Mouse (Mus musculus): Measurements from ENCODE around the gene Polr3gl.

Gene Polr3gl

DNA sequence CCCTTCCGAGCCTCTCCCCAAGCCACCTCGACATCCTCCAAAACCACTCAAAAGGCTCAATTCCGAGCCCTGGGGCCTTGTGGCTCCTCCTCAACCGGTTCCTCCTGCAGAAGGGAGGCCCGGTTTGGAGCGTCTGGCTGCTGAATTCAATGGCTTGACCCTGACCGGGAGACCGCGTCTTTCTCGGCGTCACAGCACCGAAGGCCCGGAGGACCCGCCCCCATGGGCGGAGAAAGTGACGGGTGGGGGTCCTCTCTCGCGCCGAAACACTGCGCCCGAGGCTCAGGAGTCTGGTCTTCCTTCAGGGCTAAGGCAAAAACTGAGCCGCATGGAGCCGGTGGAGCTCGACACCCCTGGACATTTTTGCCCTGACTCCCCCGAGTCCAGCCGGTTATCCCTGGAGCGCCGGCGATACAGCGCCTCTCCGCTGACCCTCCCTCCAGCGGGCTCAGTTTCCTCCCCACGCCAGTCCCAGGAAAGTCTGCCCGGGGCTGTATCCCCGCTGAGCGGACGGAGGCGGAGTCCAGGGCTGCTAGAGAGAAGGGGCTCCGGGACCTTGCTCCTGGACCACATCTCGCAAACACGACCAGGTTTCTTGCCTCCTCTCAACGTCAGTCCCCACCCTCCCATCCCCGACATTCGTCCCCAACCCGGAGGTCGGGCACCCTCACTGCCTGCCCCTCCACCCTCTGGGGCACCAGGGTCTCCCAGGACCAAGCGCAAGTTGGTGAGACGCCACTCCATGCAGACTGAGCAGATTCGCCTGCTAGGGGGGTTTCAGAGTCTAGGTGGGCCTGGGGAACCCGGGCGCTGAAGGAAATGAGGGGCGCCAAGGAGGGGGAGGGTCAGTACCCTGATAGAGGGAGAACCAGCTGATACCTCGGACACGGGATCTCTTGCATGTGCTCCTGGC is 4.4 kb upstream of the Polr3gl start:
- no peak for DNase-seq (ENCODE audit: low spot score in 2 of 2)

DNA sequence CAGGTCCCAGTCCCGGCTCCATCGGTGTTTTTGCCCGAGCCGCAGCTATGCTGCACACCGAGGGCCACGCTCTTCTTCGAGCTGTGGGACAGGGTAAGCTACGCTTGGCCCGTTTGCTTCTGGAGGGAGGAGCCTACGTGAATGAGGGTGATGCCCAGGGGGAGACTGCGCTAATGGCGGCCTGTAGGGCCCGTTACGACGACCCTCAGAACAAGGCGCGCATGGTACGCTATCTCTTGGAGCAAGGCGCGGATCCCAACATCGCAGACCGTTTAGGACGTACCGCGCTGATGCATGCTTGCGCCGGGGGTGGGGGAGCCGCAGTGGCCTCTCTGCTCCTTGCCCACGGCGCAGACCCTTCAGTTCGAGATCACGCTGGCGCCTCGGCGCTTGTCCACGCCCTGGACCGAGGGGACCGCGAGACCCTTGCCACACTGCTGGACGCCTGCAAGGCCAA is 3.5 kb upstream of the Polr3gl start:
- no peak for DNase-seq (ENCODE audit: low spot score in 2 of 2)

DNA sequence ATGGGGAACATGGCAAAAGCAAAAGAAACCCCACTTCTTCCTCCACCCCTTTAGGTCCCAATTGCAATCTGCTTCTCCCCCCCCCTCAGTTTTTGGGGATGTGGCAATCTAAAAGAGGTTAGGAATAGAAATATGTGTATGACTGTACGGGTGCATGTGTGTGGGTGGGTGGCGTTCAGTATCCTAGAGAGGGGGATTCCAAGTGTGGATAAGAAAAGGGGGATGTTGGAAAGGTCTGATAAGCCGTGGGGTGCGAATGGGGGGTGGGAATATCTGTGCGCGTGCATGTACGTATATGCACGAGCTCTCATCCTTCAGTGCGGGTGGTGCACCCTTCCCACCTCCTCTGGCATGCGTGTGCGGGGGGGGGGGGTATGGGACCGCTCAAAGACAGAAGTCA is 2.9 kb upstream of the Polr3gl start:
- no peak for DNase-seq (ENCODE audit: low spot score in 2 of 2)

DNA sequence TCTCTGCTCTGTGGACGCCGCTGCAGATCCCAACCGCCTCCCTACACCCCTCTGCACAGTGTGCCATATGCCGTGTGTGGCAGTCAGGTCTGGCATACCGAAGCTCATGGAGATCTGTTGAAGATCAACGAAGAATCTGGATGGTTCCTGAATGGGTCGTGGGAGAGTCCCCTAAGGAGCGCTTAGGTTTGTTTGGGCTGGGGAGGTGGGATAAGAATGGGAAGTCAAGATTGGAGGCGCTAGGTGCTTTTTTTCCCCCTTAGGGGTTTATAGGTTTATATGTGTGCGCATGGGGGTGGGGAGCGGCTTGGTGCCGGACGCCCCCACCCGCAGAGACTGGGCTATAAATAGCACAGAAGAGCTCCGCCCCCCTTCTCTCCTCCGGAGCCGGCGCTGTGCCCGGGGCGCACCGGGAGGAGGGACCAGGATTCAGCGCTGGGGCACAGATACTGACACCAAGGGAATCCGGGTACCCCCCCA is 2.3 kb upstream of the Polr3gl start, which contains the start of gene Ankrd34a:
Gene Ankrd34a (plus strand): TSS at position 409 of the 480 bp plus-strand sequence.
- DNase-seq (ENCODE audit: low spot score in 2 of 2), result no peak

DNA sequence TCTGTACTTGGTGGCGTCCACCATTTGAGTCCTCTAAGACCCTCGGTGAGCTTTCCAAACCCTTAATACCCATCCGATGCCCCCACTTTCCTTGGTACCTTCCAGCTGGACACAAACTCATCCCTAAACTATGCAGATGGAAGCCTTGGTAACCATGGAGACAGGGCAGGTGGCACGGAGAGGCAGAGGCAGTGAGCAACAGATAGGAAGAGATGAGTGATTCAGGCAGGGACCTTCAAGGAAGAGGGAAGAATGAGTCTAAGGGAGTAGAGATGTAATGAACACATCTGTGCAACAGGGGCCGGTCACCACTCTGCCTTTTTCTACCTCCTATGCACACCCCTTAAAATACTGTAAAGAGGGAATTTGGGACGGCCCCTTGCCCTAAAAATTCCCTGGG is 1.7 kb upstream of the Polr3gl start:
- no peak for DNase-seq (ENCODE audit: low spot score in 2 of 2)

DNA sequence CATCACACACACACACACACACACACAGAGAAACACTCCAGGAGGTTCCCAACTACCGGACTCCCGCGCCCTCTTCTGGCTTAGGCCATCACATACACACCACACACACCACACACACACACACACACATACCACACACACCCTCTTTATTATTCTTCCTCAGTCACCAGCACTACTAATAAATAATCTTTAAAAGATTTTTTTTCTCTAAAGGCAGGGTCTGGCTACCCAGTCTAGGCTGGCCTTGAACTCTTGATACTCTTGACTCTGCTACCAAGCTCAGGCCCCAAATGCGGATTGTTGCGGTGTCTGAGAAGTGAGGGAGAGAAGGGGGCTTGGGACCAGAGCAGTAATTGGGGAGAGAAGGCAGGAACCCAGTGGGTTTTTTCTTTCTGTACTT is 870 bp upstream of the Polr3gl start:
- DNase-seq (ENCODE audit: low spot score in 2 of 2), result no peak

GRCm38 (mm10) chr3:96593374-96593773 is 607 bp downstream of the Polr3gl start:
- no peak for DNase-seq (ENCODE audit: low spot score in 2 of 2)

DNA sequence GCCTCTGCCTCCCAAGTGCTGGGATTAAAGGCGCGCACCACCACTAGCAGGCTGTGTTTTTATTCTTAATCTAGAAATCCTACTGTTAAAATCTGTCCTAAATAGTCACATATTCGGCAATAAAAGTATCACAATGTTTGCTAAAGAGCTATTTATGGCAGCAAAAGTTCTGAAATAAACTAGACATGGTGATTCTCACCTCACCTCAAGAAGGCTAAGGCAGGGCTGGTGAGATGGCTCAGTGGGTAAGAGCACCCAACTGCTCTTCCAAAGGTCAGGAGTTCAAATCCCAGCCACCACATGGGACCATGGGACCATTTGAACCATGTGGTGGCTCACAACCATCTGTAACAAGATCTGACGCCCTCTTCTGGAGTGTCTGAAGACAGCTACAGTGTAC is 3.3 kb downstream of the Polr3gl start:
- DNase-seq (ENCODE audit: low spot score in 2 of 2), result no peak

GRCm38 (mm10) chr3:96583386-96583785 is 10.6 kb downstream of the Polr3gl start:
- DNase-seq (ENCODE audit: low spot score in 2 of 2), result no peak

- DNase-seq (ENCODE audit: low spot score in 2 of 2), result no peak
Observed at GRCm38 (mm10) chr3:96581771-96582515, 12.0 kb downstream of the Polr3gl start.

DNA sequence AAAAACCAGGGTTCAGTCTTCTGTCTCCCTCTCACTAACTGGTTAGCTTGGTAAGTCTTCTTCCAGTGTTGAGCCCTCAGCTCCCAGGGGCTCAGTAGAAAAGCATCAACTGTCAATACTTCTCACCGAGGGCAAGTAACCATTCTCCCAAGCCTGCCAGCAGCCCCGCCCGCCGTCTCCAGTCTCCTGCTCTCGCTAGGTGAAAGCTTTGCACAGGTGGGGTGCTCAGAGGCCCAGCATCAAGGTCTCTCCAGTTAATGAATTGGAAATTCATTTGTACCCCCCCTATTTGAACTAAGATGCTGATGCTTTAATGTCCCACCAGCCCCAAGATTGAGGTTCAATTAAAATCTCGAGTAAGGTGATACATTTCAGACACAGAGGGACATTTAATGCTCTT is 12.8 kb downstream of the Polr3gl start:
- DNase-seq (ENCODE audit: low spot score in 2 of 2), result no peak

DNA sequence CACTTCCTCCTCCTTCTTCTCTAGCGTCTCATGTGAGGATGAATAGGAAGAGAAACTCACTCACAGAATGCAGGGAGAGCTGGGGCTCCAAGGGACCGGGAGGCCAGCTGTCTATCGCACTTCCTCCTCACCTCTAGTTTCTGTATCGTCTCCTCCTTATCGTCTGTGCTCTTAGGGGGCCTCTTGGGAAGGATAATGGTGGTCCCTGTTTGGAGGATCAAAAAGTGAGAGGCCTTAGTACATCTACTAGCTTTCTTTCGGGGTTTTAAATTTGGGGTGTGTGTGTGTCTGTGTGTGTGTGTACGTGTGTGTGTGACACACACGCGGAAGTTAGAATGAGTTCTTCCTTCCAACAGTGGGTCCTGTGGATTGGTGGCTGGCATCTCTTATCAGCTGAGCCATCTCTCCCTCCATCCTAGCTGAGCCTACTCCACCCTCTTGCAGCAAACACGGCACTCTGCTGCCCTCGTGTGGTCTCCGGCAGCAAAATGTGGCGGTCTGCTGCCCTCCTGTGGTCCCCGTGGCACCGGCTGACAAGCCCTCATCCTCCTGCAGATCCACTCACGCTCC is 14.0 kb downstream of the Polr3gl start:
- peak; percentile 78 to 85 for DNase-seq (ENCODE audit: low spot score in 2 of 2)

DNA sequence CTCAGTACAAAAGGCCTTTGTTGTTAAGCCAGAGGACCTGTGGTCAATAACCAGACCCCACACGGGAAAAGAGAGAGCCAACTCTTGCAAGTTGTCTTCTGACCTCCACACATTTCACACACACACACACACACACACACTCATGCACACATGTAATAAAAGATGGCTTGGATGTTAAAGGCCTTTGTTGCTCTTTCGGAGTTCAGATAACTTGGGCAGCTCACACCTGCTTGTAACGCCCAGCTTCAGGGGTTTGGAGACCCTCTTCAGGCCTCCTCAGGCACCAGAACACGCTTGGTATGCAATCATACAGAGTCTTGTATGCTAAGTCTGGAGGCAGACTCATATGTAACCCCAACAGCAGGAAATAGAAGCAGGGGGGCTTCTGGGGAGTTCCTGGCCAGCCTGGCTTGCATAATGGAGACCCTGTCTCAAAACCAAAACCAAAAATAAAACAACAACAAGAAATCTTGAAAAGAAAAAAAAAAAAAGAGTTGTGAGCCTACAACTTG is 14.7 kb downstream of the Polr3gl start:
- DNase-seq (ENCODE audit: low spot score in 2 of 2), result no peak

- no peak for DNase-seq (ENCODE audit: low spot score in 2 of 2)
Observed at GRCm38 (mm10) chr3:96578561-96579238, 15.3 kb downstream of the Polr3gl start.

DNA sequence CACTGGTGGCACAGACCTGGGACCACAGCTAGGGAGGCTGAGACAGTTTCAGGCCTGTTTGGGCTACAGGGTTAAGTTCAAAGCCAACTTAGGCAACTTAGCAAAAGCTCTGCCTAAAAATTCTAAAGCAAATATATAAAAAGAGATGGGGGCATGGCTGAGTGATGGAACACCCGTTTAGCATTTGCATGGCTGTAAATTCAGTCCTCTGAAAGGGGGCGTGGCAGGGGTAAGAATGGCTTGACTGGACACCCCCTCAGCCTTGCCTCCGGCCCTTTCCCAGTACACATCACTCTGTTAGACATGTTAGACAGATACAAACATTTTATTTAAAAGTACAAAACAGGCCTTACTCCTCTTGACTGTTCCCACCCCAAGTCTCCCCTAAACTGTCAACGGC is 16.4 kb downstream of the Polr3gl start:
- no peak for DNase-seq (ENCODE audit: low spot score in 2 of 2)

DNA sequence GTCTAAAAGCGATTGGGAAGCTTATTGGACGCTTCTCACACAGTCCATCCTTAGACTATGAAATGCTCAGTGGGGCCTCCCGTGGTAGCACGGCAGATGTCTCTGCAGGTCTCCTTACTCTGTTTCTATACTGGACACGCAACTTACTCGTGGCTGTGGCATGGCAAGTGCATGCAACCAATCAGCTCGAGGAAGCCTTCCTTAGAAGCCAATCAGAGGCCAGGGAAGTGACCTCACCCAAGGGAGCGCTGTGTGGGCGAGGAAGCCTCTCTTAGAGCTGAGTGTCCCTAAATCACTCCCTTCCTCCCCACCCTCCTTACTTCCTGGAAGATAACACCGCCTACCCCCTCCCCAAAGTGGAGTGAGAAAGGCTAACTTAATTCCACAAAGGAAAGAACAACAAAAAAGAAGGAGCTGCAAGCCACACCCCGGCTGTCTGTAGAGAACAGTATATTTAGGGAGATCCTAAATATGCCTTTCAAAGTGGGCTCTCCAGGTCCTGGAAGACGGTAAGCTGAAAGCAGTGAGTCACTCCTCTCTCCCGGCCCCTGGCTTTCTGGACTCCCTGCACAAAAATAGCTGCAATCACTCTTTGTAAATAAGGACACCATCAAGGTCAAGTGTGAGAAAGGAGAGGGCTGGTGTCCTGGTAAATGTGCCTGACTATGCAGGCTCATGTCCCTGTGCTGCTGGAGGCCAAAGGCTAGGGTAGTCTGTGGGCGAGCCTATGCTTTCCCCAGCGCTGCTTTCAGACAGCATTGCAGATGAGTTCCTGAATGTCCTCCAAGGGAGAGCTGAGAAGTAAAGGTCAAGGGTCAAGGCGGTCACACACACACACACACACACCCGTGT is 17.1 kb downstream of the Polr3gl start, which contains the start of gene Gm16253:
Gene Gm16253 (plus strand): TSS at position 295 of the 852 bp plus-strand sequence.
- peak; percentile 75 to 86 for DNase-seq (ENCODE audit: low spot score in 2 of 2)

GRCm38 (mm10) chr3:96576005-96576658 is 17.8 kb downstream of the Polr3gl start:
- DNase-seq (ENCODE audit: low spot score in 2 of 2), result no peak

GRCm38 (mm10) chr3:96575272-96575984 is 18.6 kb downstream of the Polr3gl start:
- no peak for DNase-seq (ENCODE audit: low spot score in 2 of 2)

Measured in spleen, postnatal 14 days (tissue).